Mouse (Mus musculus): ENCODE data around the gene Hoxd1. TPM values are rescaled to one million over a fixed set of nuclear protein-coding genes. Genes with fewer than 3 reads are reported as not detected.

Hoxd1 gene
- polyA plus RNA-seq, 1 experiment, result 0.05 TPM

DNA sequence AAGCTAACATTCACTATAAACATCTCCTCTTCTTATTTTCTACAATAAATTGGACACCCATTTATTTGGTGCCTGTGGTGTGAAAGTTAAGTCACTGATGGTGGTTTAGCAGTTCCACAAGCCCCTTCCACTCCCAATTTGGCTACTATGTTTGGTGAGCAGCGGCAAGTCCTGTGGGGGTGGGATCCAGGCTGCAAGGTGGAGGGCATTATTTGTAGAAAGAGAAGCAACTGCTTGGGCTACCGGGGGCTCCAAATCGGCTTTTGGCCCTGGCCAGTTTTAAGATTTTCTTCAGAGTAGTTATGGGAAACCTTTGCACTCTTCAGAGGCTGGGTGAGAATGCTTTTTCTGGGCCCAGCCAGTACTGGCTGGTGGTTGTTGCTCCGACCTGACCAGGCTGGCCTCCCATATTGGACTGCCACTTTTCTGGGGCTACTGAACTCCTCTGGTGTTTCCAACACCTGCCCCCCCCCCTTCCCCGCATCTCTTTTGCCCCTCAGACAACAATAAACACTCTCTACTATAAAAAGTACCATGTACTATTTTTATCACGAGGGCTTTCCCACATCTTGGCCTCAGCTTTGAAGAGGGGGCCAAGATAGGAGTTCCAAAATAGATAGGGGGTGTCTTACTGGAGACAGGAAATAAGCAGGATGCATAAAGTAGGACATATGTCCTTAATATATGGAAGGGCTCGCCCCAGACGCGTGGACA, 30.8 kb upstream of the Hoxd1 start:
- no peak for DNase-seq
- no peaks in the 10 kb centered on the region for H3K4me1 ChIP-seq (replicated peaks; ENCODE audit: control insufficient read depth, insufficient read depth, low read length)
- peaks cover 9% of the 10 kb centered on the region for H3K27me3 ChIP-seq (ENCODE audit: control insufficient read depth, insufficient read depth, low read length)
- H3K36me3 ChIP-seq (ENCODE audit: control insufficient read depth, insufficient read depth, low read length), result no peaks in the 10 kb centered on the region
- H3K27ac ChIP-seq (ENCODE audit: control insufficient read depth, insufficient read depth, low read length), result no peak overlapping the region
- TF ChIP-seq POLR2A (IDR thresholded peaks at IDR 0.05; ENCODE audit: control insufficient read depth, extremely low read depth, insufficient read depth, low read length, poor library complexity) (no peak), CTCF (IDR thresholded peaks at IDR 0.05; ENCODE audit: borderline replicate concordance, control insufficient read depth, extremely low read depth, insufficient read depth, low read length, poor library complexity) (no peak)
- H3K4me3 ChIP-seq (ENCODE audit: control insufficient read depth, insufficient read depth, low read length), result no peak overlapping the region
- WGBS, result 38% methylated on average over 9 of the region's 9 CpGs

DNA sequence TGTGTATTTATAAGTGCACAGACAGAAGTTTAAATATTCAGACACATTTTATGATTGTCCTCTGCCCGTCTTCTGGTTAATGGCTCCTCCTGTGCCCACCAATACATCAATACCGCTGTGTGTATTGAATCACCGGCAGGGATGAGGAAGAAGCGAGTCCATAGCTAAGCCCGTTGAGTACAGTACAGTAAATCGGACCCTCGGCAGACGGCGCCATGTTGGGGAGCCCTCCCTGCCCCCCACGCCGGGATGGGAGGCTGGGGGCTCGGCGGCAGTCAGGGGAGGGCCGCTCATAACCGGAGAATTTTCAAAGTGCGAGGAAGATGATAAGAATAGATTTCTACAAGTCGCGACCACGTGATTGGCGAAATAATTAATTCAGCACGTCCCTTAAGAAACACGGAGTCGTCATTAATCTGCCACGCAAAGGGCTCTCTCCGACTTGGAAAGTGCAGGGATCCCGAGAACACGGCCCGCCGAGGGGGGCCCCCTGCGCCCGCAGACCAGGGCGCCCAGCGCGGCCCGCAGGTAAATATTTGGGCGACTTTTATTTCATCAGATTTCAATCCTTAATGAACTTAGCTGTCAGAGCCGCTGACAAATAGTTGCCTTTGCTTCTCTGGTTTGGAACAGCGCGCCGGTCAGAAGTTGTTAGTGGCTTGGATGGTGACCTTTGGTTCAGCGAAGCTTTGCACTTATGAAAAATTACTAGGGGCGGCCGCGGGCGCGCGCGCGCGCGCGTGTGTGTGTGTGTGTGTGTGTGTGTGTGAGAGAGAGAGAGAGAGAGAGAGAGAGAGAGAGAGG, 30.1 kb upstream of the Hoxd1 start:
- 9% methylated on average over 52 of the region's 52 CpGs for WGBS
- Histone ChIP-seq H3K4me3 (ENCODE audit: control insufficient read depth, insufficient read depth, low read length) (no peak overlapping the region), H3K27ac (ENCODE audit: control insufficient read depth, insufficient read depth, low read length) (no peak overlapping the region), H3K27me3 (ENCODE audit: control insufficient read depth, insufficient read depth, low read length) (peaks cover 12% of the 10 kb centered on the region), H3K36me3 (ENCODE audit: control insufficient read depth, insufficient read depth, low read length) (no peaks in the 10 kb centered on the region), H3K4me1 (replicated peaks; ENCODE audit: control insufficient read depth, insufficient read depth, low read length) (no peaks in the 10 kb centered on the region)
- no peak for TF ChIP-seq POLR2A (IDR thresholded peaks at IDR 0.05; ENCODE audit: control insufficient read depth, extremely low read depth, insufficient read depth, low read length, poor library complexity)
- no peak for TF ChIP-seq CTCF (IDR thresholded peaks at IDR 0.05; ENCODE audit: borderline replicate concordance, control insufficient read depth, extremely low read depth, insufficient read depth, low read length, poor library complexity)
- DNase-seq, result no peak

DNA sequence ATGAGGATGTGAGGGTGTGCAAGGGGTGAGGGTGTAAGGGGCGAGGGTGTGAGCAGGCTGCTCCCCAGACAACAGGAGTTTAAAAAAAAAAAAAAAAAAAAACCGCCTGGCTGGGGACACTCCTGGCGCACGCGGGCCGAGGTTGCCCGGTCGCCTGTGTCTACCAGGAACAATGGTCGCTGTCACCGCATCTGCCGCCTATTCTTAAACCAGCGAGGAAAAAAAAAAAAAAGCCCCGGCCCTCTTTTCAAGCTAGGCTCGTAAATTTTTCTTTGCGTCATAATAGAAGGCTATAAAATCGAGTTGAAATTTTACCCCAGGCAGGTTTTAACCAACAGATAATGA, 29.5 kb upstream of the Hoxd1 start:
- no peak overlapping the region for H3K27ac ChIP-seq (ENCODE audit: control insufficient read depth, insufficient read depth, low read length)
- H3K36me3 ChIP-seq (ENCODE audit: control insufficient read depth, insufficient read depth, low read length), result no peaks in the 10 kb centered on the region
- H3K27me3 ChIP-seq (ENCODE audit: control insufficient read depth, insufficient read depth, low read length), result peaks cover 16% of the 10 kb centered on the region
- no peak for DNase-seq
- 4% methylated on average over 16 of the region's 16 CpGs for WGBS
- H3K4me1 ChIP-seq (replicated peaks; ENCODE audit: control insufficient read depth, insufficient read depth, low read length), result no peaks in the 10 kb centered on the region
- TF ChIP-seq POLR2A (IDR thresholded peaks at IDR 0.05; ENCODE audit: control insufficient read depth, extremely low read depth, insufficient read depth, low read length, poor library complexity) (no peak), CTCF (IDR thresholded peaks at IDR 0.05; ENCODE audit: borderline replicate concordance, control insufficient read depth, extremely low read depth, insufficient read depth, low read length, poor library complexity) (no peak)
- no peak overlapping the region for H3K4me3 ChIP-seq (ENCODE audit: control insufficient read depth, insufficient read depth, low read length)

DNA sequence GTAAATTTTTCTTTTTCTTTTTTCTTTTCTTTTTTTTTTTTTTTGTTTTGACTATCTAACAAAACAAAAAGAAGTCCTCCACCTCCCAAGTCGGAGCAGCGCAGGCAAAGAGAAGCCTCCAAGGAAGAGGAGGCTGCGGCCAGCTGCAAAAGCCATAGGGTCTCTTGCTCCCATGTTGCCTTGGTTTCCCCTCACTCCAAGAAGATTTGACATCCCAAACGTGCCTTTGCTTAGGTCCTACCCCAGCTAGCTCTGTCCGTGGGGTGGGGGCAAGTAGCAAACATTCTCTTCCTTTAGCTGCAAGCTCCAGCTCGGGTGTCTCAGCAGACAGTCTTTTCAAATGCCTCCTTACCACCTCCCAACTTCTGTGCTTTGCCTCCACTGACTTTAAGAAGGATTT, 29.0 kb upstream of the Hoxd1 start:
- 9% methylated on average over 6 of the region's 6 CpGs for WGBS
- TF ChIP-seq CTCF (IDR thresholded peaks at IDR 0.05; ENCODE audit: borderline replicate concordance, control insufficient read depth, extremely low read depth, insufficient read depth, low read length, poor library complexity), result no peak
- no peak for TF ChIP-seq POLR2A (IDR thresholded peaks at IDR 0.05; ENCODE audit: control insufficient read depth, extremely low read depth, insufficient read depth, low read length, poor library complexity)
- Histone ChIP-seq H3K27me3 (ENCODE audit: control insufficient read depth, insufficient read depth, low read length) (peaks cover 20% of the 10 kb centered on the region), H3K27ac (ENCODE audit: control insufficient read depth, insufficient read depth, low read length) (no peak overlapping the region), H3K36me3 (ENCODE audit: control insufficient read depth, insufficient read depth, low read length) (no peaks in the 10 kb centered on the region), H3K4me3 (ENCODE audit: control insufficient read depth, insufficient read depth, low read length) (no peak overlapping the region), H3K4me1 (replicated peaks; ENCODE audit: control insufficient read depth, insufficient read depth, low read length) (no peaks in the 10 kb centered on the region)
- no peak for DNase-seq

DNA sequence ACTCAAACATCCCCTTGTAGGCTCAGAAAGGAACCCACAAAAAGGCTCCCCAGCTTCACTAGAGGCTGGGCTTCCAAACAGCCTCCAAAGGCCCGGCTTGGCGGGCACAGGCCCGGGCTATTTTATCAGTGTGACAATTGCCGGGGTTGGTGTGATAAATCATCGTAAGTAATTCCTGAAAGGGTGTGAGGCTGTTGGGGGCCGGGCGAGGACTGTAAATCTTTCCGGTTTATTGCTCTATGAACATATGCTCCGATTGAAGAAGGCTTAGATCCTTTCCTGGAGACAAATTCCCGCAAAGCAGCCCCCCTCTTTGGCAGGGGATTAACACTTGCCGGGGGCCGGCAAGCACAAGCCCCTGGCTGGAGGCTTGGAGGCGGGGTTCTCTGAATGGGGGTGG, 28.3 kb upstream of the Hoxd1 start:
- no peak for TF ChIP-seq CTCF (IDR thresholded peaks at IDR 0.05; ENCODE audit: borderline replicate concordance, control insufficient read depth, extremely low read depth, insufficient read depth, low read length, poor library complexity)
- no peak for TF ChIP-seq POLR2A (IDR thresholded peaks at IDR 0.05; ENCODE audit: control insufficient read depth, extremely low read depth, insufficient read depth, low read length, poor library complexity)
- Histone ChIP-seq H3K36me3 (ENCODE audit: control insufficient read depth, insufficient read depth, low read length) (no peaks in the 10 kb centered on the region), H3K4me3 (ENCODE audit: control insufficient read depth, insufficient read depth, low read length) (no peak overlapping the region), H3K27ac (ENCODE audit: control insufficient read depth, insufficient read depth, low read length) (no peak overlapping the region), H3K4me1 (replicated peaks; ENCODE audit: control insufficient read depth, insufficient read depth, low read length) (no peaks in the 10 kb centered on the region), H3K27me3 (ENCODE audit: control insufficient read depth, insufficient read depth, low read length) (peaks cover 26% of the 10 kb centered on the region)
- whole genome bisulfite sequencing, result 13% methylated on average over 13 of the region's 13 CpGs
- no peak for DNase-seq

DNA sequence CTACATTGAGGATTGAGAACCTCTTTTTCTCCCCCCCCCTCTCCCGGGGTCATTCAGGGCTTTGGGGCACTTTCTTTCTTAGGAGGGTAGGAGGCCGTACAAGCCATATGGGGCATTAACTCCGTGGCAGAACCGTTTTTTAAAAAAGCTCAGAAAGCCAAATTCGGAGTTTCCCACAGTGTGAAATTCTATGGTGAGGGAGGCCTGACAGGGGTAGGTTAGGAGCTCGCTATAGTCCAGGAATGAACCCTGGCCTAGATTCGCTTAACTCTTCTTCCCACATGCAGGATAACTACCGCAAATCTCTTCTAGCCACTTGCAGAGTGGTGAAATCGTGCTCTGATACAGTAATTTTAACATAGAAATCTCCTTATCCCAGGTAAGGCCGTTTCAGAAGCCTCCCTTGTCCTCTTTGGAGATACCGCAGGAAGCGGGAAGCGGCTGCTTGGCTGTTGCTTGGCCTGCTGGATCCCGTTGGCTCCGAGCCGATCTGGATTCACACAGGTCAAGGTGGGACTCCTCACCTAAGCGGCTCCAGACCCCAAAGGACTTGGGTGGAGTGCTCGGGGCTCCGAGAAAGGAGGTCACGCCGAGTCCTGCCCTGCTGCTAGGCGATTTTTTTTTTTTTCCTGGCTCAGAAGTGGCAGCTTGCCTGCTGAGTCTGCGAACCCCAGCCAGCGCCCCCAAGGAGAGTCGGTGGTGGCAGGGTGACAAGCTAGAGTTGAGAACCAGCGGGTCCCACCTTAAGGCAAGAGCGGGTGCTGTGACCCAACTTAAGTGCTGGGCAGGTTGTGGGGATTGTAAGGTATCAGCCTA, 27.6 kb upstream of the Hoxd1 start:
- Histone ChIP-seq H3K4me3 (ENCODE audit: control insufficient read depth, insufficient read depth, low read length) (no peak overlapping the region), H3K27ac (ENCODE audit: control insufficient read depth, insufficient read depth, low read length) (no peak overlapping the region), H3K4me1 (replicated peaks; ENCODE audit: control insufficient read depth, insufficient read depth, low read length) (no peaks in the 10 kb centered on the region), H3K27me3 (ENCODE audit: control insufficient read depth, insufficient read depth, low read length) (peaks cover 32% of the 10 kb centered on the region), H3K36me3 (ENCODE audit: control insufficient read depth, insufficient read depth, low read length) (no peaks in the 10 kb centered on the region)
- WGBS, result 23% methylated on average over 27 of the region's 27 CpGs
- TF ChIP-seq CTCF (IDR thresholded peaks at IDR 0.05; ENCODE audit: borderline replicate concordance, control insufficient read depth, extremely low read depth, insufficient read depth, low read length, poor library complexity) (no peak), POLR2A (IDR thresholded peaks at IDR 0.05; ENCODE audit: control insufficient read depth, extremely low read depth, insufficient read depth, low read length, poor library complexity) (no peak)
- no peak for DNase-seq

All from thymus, adult 2 months (tissue).